Mouse (Mus musculus) heart, postnatal 0 days (tissue): ENCODE data around the gene Sapcd2.

Source experiments
- CTCF ChIP-seq: IDR thresholded peaks from 2 replicates; pipeline ENCODE4 v1.5.1; 2016; ENCODE audit warnings: antibody characterized with exemption, control low read depth, low read depth
- EP300 ChIP-seq: IDR thresholded peaks from 2 replicates; pipeline ENCODE4 v1.6.1; 2016; ENCODE audit warnings: antibody characterized with exemption, low read depth

GRCm38 (mm10) chr2:25372644-25373391 lies 697 bp downstream of the Sapcd2 start:
- TF ChIP-seq CTCF = no peak
- TF ChIP-seq EP300 = no peak
